Comparison of ENCODE assay signal across 11 mouse cellular contexts in genomic region chr17:28290262-28290661, GRCm38 (mm10). TPM values are rescaled to one million over a fixed set of nuclear protein-coding genes. Genes with fewer than 3 reads are reported as not detected.
DNase-seq lines count a peak whose midpoint lies in the region; ATAC-seq and TF ChIP-seq lines count a peak whose summit lies in the region.
"Had no signal": no experiment of that assay in that cellular context is flagged by ENCODE, and none has a peak within 500 bp of the region (broad histone marks: within the 10 kb centered on the region; RNA-seq: fewer than 3 reads in every experiment).

No protein-coding gene starts in this region.

- no peak overlapping the region for H3K4me2 ChIP-seq in kidney, postnatal 0 days (ENCODE audit: low read length)
- H3K4me2 ChIP-seq: embryonic facial prominence, embryonic 15.5 days; neural tube, embryonic 12.5 days had no signal

- 0 out of 2 replicates have a peak overlapping the region, but pooled peaks have one; percentile 4 for H3K27ac ChIP-seq in kidney, postnatal 0 days
- H3K27ac ChIP-seq: embryonic facial prominence, embryonic 15.5 days; layer of hippocampus, adult 2 months; neural tube, embryonic 12.5 days had no signal

- no peak overlapping the region for H3K9ac ChIP-seq in kidney, postnatal 0 days (ENCODE audit: low read depth, low read length)
- H3K9ac ChIP-seq: embryonic facial prominence, embryonic 15.5 days; neural tube, embryonic 12.5 days had no signal

- TF ChIP-seq CTCF in kidney, postnatal 0 days (IDR thresholded peaks at IDR 0.05; ENCODE audit: low read depth): no peak

- H3K4me3 ChIP-seq in kidney, postnatal 0 days (replicated peaks; ENCODE audit: low read depth, low read length): no peak overlapping the region
- H3K4me3 ChIP-seq: embryonic facial prominence, embryonic 15.5 days; layer of hippocampus, adult 2 months; neural tube, embryonic 12.5 days had no signal

- WGBS in kidney, postnatal 0 days: 60% methylated on average over 3 of the region's 3 CpGs

- no peaks in the 10 kb centered on the region for H3K9me3 ChIP-seq in kidney, postnatal 0 days (replicated peaks; ENCODE audit: low read length)
- H3K9me3 ChIP-seq: embryonic facial prominence, embryonic 15.5 days; neural tube, embryonic 12.5 days had no signal

- peak; percentile 61 for DNase-seq in layer of hippocampus, adult 11-12 months (ENCODE audit: low spot score)
- no peak for DNase-seq in layer of hippocampus, adult 9-11 months
- DNase-seq in adrenal gland, adult 8-10 months: peak; percentile 77
- DNase-seq in kidney, postnatal 0 days (ENCODE audit: low spot score): no peak
- peak; percentile 71 for DNase-seq in ovary, postnatal 14 days (ENCODE audit: low spot score)
- DNase-seq in B cell, adult 2 months: no peak
- no peak for DNase-seq in frontal cortex, postnatal 14 days (ENCODE audit: low spot score in 2 of 2)

- no peaks in the 10 kb centered on the region; the same call in 1 of the 2 replicates for H3K36me3 ChIP-seq in kidney, postnatal 0 days (ENCODE audit: insufficient read depth, low read length)
- H3K36me3 ChIP-seq: neural tube, embryonic 12.5 days had no signal

- peaks cover 31% of the 10 kb centered on the region for H3K4me1 ChIP-seq in kidney, postnatal 0 days (replicated peaks; ENCODE audit: insufficient read depth, low read length)

- no peaks in the 10 kb centered on the region for H3K27me3 ChIP-seq in kidney, postnatal 0 days (ENCODE audit: insufficient read depth, low read length)
- H3K27me3 ChIP-seq: embryonic facial prominence, embryonic 15.5 days; neural tube, embryonic 12.5 days had no signal

- peak; percentile 54; the same call in 1 of the 2 replicates for ATAC-seq in kidney, postnatal 0 days (replicated peaks; ENCODE audit: low FRiP score, low read depth)
- no peak for ATAC-seq in frontal cortex, adult (ENCODE audit: low TSS enrichment)

RNA-seq across cellular contexts. Expression of gene Fance, which starts 23.1 kb away (rescaled TPM):
- total RNA-seq in adrenal gland, adult 8-10 months (2022): 10 to 100 TPM; 24.9 to 45.2 (median 36.2) TPM
- polyA plus RNA-seq in kidney, postnatal 0 days (2015; fragmentation: Nextera tagmentation; extraction: Ambion mirVana): 24.9 and 29.5 TPM in 2 replicates

RNA-seq across cellular contexts. Expression of gene Rpl10a, which starts 38.0 kb away (rescaled TPM):
- total RNA-seq in adrenal gland, adult 8-10 months (2022): 100 to 1,000 TPM; 742 to 804 (median 775) TPM
- polyA plus RNA-seq in kidney, postnatal 0 days (2015; fragmentation: Nextera tagmentation; extraction: Ambion mirVana): 645 and 750 TPM in 2 replicates

RNA-seq across cellular contexts. Expression of gene Ppard, which starts 57.8 kb away (rescaled TPM):
- total RNA-seq in adrenal gland, adult 8-10 months (2022): 10 to 100 TPM; 38.8 to 50.6 (median 45.4) TPM
- 1.8 and 2.0 TPM in 2 replicates for polyA plus RNA-seq in kidney, postnatal 0 days (2015; fragmentation: Nextera tagmentation; extraction: Ambion mirVana)

Comparison
In these comparisons a context has a peak if more than half of its experiments do, and no peak if none do; other contexts are left out.
1. DNase-seq: peak in layer of hippocampus, adult 11-12 months (single experiment), adrenal gland, adult 8-10 months (single experiment) and ovary, postnatal 14 days (single experiment); none in layer of hippocampus, adult 9-11 months (single experiment), kidney, postnatal 0 days (single experiment), B cell, adult 2 months (0 of 2) and frontal cortex, postnatal 14 days (0 of 2).